Mouse (Mus musculus) G1E (cell line): ENCODE data around the gene Pafah2. TPM values are rescaled to one million over a fixed set of nuclear protein-coding genes. Genes with fewer than 3 reads are reported as not detected.

Source experiments
- ATAC-seq: 2 replicates; pipeline ENCODE4 v1.8.0; 2016; ENCODE audit warnings: mild to moderate bottlenecking; ENCODE audit not compliant: insufficient number of reproducible peaks, poor library complexity, low FRiP score, severe bottlenecking; ENCODE audit errors: extremely low read depth
- DNase-seq: peaks from one replicate; pipeline ENCODE4 v3.0.0; 2012; ENCODE audit warnings: low spot score
- H3K27me3 ChIP-seq: 2 replicates; pipeline ENCODE4 v1.6.1; 2012; ENCODE audit warnings: mild to moderate bottlenecking, low read length, inconsistent platforms; ENCODE audit not compliant: insufficient read depth
- H3K36me3 ChIP-seq: replicated peaks from 2 replicates; pipeline ENCODE3; 2012; ENCODE audit warnings: mild to moderate bottlenecking, inconsistent platforms
- H3K4me1 ChIP-seq: 2 replicates; pipeline ENCODE4 v1.6.1; 2012; ENCODE audit warnings: low read depth, low read length, inconsistent platforms, mixed read lengths; ENCODE audit not compliant: insufficient read depth
- H3K4me3 ChIP-seq: 2 replicates; pipeline ENCODE4 v1.5.1; 2012; ENCODE audit warnings: low read depth, mild to moderate bottlenecking, inconsistent platforms, low read length, moderate library complexity, mixed read lengths
- H3K9me3 ChIP-seq: replicated peaks from 2 replicates; pipeline ENCODE4 v1.6.1; 2012; ENCODE audit warnings: inconsistent platforms
- CTCF ChIP-seq: IDR thresholded peaks from 2 replicates; pipeline ENCODE4 v1.5.1; 2012; ENCODE audit warnings: low read depth, low read length, inconsistent platforms, mixed read lengths
- GATA1 ChIP-seq: IDR thresholded peaks from 2 replicates; pipeline ENCODE4 v1.6.1; 2012; ENCODE audit warnings: borderline replicate concordance, low read length, inconsistent platforms, mixed read lengths
- GATA2 ChIP-seq: IDR thresholded peaks from 2 replicates; pipeline ENCODE4 v1.6.1; 2012; ENCODE audit warnings: low read depth, low read length, inconsistent platforms, borderline replicate concordance
- POLR2AphosphoS5 ChIP-seq: IDR thresholded peaks from 2 replicates; pipeline ENCODE4 v1.6.1; 2012; ENCODE audit warnings: low read depth, low read length, inconsistent platforms; ENCODE audit not compliant: insufficient replicate concordance
- TAL1 ChIP-seq: conservative IDR thresholded peaks from 2 replicates; pipeline ENCODE4 v1.6.1; 2012; ENCODE audit warnings: low read depth, low read length, inconsistent platforms, mixed read lengths
- polyA plus RNA-seq: library from polyadenylated mRNA; stranded (reverse); fragments of >175 nt; gene quantifications from 2 replicates; pipeline ENCODE4 v1.2.3, GENCODE M21; 2012
- total RNA-seq, 2 experiments: library from RNA; stranded (forward) in 1 of 2; stranded (reverse) in 1 of 2; fragments of 200-1000 nt in 1 of 2; fragments of >200 nt in 1 of 2; fragmentation: Nextera tagmentation in 1 of 2; gene quantifications; 2 replicates each; pipeline ENCODE4 v1.2.3; 2014 to 2017

Pafah2 gene
- total and polyA plus RNA-seq, 3 experiments, result 14.9 to 45.9 (median 15.1) TPM

GRCm38 (mm10) chr4:134460277-134460676 is 64.2 kb downstream of the Pafah2 start:
- DNase-seq (no peak), ATAC-seq (no peak)
- Histone ChIP-seq H3K4me3 (no peak overlapping the region), H3K9me3 (no peaks in the 10 kb centered on the region), H3K36me3 (no peaks in the 10 kb centered on the region), H3K27me3 (peaks cover 57% of the 10 kb centered on the region), H3K4me1 (peaks cover 16% of the 10 kb centered on the region)
- TF ChIP-seq GATA1 (no peak), POLR2AphosphoS5 (no peak), GATA2 (no peak), TAL1 (no peak), CTCF (no peak)

DNA sequence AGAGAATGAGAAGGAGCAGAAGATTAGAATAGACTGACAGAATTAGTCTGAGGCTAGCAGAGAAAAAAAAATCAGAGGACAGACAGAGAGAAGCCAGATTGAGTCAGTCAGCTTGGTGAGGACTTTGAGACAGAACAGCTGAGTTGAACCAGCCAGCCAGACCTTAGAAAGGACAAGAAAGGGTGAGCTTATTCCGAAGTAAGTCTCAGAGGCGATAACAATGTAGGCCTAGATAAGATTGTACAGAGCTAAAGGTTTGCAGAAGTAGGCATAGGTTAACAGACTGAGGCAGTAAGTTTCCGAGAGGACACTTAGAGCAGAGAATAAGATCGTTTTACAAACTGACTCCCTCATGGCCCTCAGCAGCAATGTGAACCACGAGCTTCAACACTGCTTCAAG is 65.1 kb downstream of the Pafah2 start:
- H3K36me3 ChIP-seq, result no peaks in the 10 kb centered on the region
- no peaks in the 10 kb centered on the region for H3K9me3 ChIP-seq
- H3K4me3 ChIP-seq, result no peak overlapping the region
- no peak for DNase-seq
- ATAC-seq, result no peak
- TF ChIP-seq GATA1 (no peak), CTCF (no peak), GATA2 (no peak), TAL1 (no peak), POLR2AphosphoS5 (no peak)
- peaks cover 17% of the 10 kb centered on the region for H3K4me1 ChIP-seq
- peaks cover 55% of the 10 kb centered on the region for H3K27me3 ChIP-seq

GRCm38 (mm10) chr4:134465789-134466188 is 69.7 kb downstream of the Pafah2 start:
- H3K27me3 ChIP-seq, result peaks cover 38% of the 10 kb centered on the region
- H3K36me3 ChIP-seq, result peaks cover 2% of the 10 kb centered on the region
- no peak for DNase-seq
- TF ChIP-seq TAL1, result no peak
- no peak for TF ChIP-seq GATA2
- no peak for TF ChIP-seq GATA1
- no peak for TF ChIP-seq CTCF
- no peak for TF ChIP-seq POLR2AphosphoS5
- H3K4me3 ChIP-seq, result no peak overlapping the region
- H3K9me3 ChIP-seq, result no peaks in the 10 kb centered on the region
- no peak for ATAC-seq
- peaks cover 22% of the 10 kb centered on the region for H3K4me1 ChIP-seq

DNA sequence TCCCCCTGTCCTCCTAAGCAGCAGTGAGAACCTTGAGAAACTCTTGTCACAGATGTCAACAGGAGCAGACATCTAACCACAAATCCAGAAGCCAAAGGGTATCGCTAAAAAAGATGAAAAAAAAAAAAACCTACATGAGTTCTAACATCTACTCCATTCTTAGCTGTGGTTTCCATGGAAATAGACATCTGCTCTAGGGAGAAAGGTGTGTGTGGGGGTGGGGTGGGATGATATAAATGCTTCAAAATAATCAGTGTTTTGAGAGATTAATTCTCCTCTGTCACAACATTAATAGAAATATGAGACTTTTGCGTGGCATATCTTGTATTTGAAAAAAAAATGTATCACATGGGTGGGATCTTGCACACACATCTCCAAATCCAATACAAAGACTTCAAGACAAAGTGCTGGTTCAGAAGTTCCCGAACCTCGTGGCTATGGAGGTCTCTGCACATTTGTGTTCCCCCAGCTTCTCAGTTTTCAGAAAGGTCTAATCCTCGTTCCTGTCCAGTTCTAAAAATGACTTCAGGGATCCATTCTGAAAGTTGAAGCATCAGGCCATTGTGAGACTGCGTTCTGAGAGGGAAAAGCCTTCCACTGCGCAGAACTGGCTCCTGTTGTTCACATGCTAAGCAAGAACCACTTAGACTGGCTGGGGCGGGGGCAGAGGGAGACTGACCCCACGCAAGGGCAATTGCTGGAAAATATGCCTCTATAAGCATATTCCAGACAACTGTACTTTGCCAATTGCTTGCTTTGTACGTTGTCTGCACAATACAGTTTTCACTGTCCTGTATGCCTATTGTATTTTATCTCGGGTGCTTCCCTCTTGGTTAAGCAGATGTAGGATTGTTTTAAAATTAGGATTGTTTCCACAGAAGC is 70.5 kb downstream of the Pafah2 start:
- TF ChIP-seq GATA2 (no peak), POLR2AphosphoS5 (no peak), TAL1 (no peak), CTCF (no peak), GATA1 (no peak)
- ATAC-seq, result no peak
- DNase-seq, result no peak
- H3K9me3 ChIP-seq, result no peaks in the 10 kb centered on the region
- H3K27me3 ChIP-seq, result peaks cover 32% of the 10 kb centered on the region
- peaks cover 10% of the 10 kb centered on the region for H3K36me3 ChIP-seq
- peaks cover 22% of the 10 kb centered on the region for H3K4me1 ChIP-seq
- H3K4me3 ChIP-seq, result no peak overlapping the region

GRCm38 (mm10) chr4:134467435-134468214 is 71.5 kb downstream of the Pafah2 start:
- ATAC-seq (no peak), DNase-seq (no peak)
- Histone ChIP-seq H3K27me3 (peaks cover 25% of the 10 kb centered on the region), H3K4me3 (peak overlapping the region; percentile 81), H3K36me3 (peaks cover 20% of the 10 kb centered on the region), H3K4me1 (peaks cover 22% of the 10 kb centered on the region), H3K9me3 (no peaks in the 10 kb centered on the region)
- TF ChIP-seq TAL1, result no peak
- no peak for TF ChIP-seq GATA1
- no peak for TF ChIP-seq CTCF
- TF ChIP-seq POLR2AphosphoS5, result no peak
- no peak for TF ChIP-seq GATA2

- peaks cover 22% of the 10 kb centered on the region for H3K4me1 ChIP-seq
- peak within 1 kb of the TSS; percentile 81 for H3K4me3 ChIP-seq
- peak; percentile 86 for DNase-seq
- TF ChIP-seq GATA1 (no peak), GATA2 (no peak), POLR2AphosphoS5 (no peak), TAL1 (no peak), CTCF (no peak)
- ATAC-seq, result peak; percentile 78
- peaks cover 25% of the 10 kb centered on the region for H3K27me3 ChIP-seq
- H3K36me3 ChIP-seq, result peaks cover 26% of the 10 kb centered on the region
- H3K9me3 ChIP-seq, result no peaks in the 10 kb centered on the region
These were observed 72.1 kb downstream of the Pafah2 start, which contains the start of gene Stmn1 for GRCm38 (mm10) chr4:134468215-134468575. Gene Stmn1 (plus strand): TSS chr4:134468320.
